Mouse (Mus musculus): ENCODE measurements around the gene Nlk. TPM values are rescaled to one million over a fixed set of nuclear protein-coding genes. Genes with fewer than 3 reads are reported as not detected.

Gene Nlk
- polyA plus RNA-seq, 1 experiment = 44.6 TPM

DNA sequence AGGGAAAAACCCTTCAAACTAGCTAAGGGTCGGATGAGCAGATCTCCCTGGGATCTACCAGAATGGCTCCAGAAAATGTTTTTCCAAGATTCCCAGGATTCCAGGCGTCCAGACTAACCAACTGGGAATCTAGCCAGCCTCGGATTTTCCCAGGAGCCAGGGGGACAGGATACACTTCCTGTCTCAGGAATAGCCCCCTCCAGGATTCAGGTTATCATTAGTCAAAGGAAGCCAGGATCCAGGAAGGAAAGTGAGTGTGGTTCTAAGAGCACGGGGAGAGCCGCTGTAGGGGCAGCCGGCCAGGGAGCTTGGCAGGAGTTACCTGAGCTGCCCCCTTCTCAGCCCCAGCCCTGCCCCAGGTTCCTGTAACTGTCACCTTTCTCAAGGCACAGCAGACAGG, 166.1 kb downstream of the Nlk start:
- 78% methylated on average over 6 of the region's 6 CpGs for WGBS
- H3K4me3 ChIP-seq (replicated peaks; ENCODE audit: control insufficient read depth, low read depth, low read length) = no peak overlapping the region
- H3K4me1 ChIP-seq (ENCODE audit: control insufficient read depth, insufficient read depth, low read length) = no peaks in the 10 kb centered on the region; the same call in 1 of the 2 replicates
- no peak overlapping the region for H3K27ac ChIP-seq (ENCODE audit: control insufficient read depth, insufficient read depth, low read depth, low read length, poor library complexity)
- TF ChIP-seq POLR2A (IDR thresholded peaks at IDR 0.05; ENCODE audit: borderline replicate concordance, control insufficient read depth, low read depth, low read length) = no peak
- TF ChIP-seq CTCF (IDR thresholded peaks at IDR 0.05; ENCODE audit: control insufficient read depth, insufficient read depth, low read length) = no peak

DNA sequence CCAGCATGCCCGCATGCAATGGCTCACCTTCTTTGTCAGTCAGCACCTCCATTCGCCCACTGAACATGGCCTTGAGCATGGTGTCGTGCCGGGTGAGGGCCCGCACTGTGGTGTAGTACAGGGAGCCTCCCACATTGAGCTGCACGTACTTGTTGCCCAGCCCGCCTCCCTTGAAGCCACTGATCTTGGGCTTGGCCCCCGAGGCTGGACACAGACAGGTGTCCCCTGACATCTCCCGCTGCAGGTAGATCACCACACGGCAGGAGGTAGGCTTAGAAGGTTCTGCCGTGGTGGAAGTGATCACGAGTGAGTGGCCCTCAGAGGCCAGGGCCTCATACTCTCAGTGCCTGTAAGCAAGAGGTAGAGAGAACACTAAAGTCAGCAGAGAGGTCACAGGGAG, 167.2 kb downstream of the Nlk start:
- 82% methylated on average over 12 of the region's 12 CpGs for WGBS
- no peak overlapping the region for H3K4me3 ChIP-seq (replicated peaks; ENCODE audit: control insufficient read depth, low read depth, low read length)
- no peak overlapping the region for H3K27ac ChIP-seq (ENCODE audit: control insufficient read depth, insufficient read depth, low read depth, low read length, poor library complexity)
- no peak for TF ChIP-seq POLR2A (IDR thresholded peaks at IDR 0.05; ENCODE audit: borderline replicate concordance, control insufficient read depth, low read depth, low read length)
- no peak for TF ChIP-seq CTCF (IDR thresholded peaks at IDR 0.05; ENCODE audit: control insufficient read depth, insufficient read depth, low read length)
- no peaks in the 10 kb centered on the region; the same call in 1 of the 2 replicates for H3K4me1 ChIP-seq (ENCODE audit: control insufficient read depth, insufficient read depth, low read length)

DNA sequence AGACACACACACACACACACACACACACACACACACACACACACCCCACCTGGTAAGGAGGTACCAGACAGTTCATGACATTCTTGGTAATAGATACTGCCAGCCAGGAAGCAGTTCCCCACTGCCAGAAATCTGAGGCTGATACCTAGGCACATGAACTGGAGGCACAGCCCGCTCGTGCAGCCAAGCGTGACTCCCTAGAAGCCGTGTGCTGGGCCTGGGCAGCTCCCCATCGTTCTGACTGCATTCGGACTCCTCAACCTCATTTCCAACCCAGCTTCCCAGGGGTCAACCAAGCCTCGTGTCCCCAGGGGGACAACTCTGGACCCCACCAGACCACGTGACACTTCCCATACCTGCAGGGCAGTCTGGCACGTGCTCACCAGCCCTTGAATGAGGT, 168.5 kb downstream of the Nlk start:
- no peaks in the 10 kb centered on the region for H3K4me1 ChIP-seq (ENCODE audit: control insufficient read depth, insufficient read depth, low read length)
- TF ChIP-seq CTCF (IDR thresholded peaks at IDR 0.05; ENCODE audit: control insufficient read depth, insufficient read depth, low read length) (no peak), POLR2A (IDR thresholded peaks at IDR 0.05; ENCODE audit: borderline replicate concordance, control insufficient read depth, low read depth, low read length) (no peak)
- H3K4me3 ChIP-seq (replicated peaks; ENCODE audit: control insufficient read depth, low read depth, low read length) = no peak overlapping the region
- no peak overlapping the region for H3K27ac ChIP-seq (ENCODE audit: control insufficient read depth, insufficient read depth, low read depth, low read length, poor library complexity)
- 87% methylated on average over 9 of the region's 9 CpGs for WGBS

DNA sequence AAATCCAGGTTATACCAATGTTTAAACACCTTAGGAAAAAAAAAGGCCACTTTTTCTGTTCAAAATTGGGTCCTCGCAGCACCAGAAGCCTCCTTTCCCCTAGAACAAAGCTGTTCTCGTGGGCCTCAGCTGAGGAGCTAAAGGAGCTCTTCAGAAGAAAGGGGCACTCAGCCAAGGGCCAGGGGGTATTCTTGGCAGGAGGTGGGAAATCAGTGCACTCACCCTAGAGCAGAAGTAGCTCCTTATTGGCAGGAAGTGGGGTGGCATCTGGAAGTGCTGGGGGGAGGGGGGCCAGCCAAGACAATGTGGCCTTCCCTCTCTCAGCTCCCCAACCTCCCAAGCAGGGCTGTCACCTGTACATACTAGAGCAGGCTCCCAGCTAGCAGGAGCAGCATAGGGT, 172.3 kb downstream of the Nlk start:
- H3K4me3 ChIP-seq (replicated peaks; ENCODE audit: control insufficient read depth, low read depth, low read length) = no peak overlapping the region
- WGBS = 49% methylated on average over 2 of the region's 2 CpGs
- no peaks in the 10 kb centered on the region for H3K4me1 ChIP-seq (ENCODE audit: control insufficient read depth, insufficient read depth, low read length)
- H3K27ac ChIP-seq (ENCODE audit: control insufficient read depth, insufficient read depth, low read depth, low read length, poor library complexity) = no peak overlapping the region
- TF ChIP-seq CTCF (IDR thresholded peaks at IDR 0.05; ENCODE audit: control insufficient read depth, insufficient read depth, low read length) (no peak), POLR2A (IDR thresholded peaks at IDR 0.05; ENCODE audit: borderline replicate concordance, control insufficient read depth, low read depth, low read length) (no peak)

DNA sequence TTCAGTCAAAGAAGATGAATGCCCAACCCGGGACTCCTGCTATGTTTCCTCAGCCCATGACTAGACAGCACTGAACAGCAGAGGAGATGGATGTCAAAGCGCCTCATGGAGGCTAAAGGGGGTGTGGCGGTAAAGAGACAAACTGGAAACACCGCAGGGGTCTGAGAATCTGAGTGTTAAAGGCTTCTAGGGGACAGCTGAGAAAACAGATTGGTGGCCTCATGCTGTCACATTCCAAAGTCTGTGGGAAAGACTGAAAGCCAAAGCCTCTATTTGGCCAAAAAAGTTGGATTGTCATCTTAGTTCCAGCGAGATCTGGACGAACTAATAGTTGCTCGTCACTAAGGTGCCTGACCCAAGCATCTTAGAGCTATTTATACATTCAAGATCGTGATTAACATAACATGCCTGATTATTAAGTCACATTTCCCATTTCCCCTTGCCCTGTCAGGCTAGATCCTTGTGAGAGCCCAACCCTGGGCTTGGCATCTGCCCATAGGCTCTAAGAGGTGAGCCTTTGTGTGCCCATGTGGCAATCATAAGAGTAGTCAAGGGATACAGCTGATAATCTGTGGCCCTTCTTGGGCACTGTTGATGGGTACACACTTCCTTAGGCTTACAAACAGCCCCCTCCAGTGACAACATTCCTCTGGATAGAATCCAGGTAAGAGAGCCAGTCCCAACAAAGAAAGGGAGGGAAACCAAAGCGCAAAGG, 173.8 kb downstream of the Nlk start:
- WGBS = 88% methylated on average over 9 of the region's 9 CpGs

DNA sequence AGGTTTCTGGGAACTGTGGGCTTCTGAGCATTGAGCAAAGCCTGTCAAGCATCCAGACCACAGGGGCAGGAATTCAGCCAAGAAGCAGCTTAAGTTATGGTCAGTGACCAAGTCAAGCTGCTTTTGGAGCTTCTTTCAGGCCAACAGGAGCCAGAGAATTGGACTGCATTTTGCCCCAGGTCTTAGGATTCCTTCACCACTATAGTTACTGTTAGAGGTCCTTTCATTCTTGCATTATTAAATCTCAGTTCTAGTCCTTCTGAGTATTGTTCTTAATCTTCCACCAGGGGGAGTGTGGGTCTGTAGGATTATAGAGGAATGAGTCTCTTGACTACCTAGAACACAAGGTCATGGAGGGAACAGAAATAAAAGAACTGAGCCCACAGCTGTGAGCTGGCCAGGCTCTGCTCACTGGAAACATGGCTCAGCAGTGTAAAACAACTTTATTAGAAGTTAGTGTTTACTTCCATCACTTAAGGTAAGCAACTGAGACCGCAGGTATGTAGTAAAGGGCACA, 174.6 kb downstream of the Nlk start:
- Histone ChIP-seq H3K4me3 (replicated peaks; ENCODE audit: control insufficient read depth, low read depth, low read length) (no peak overlapping the region), H3K4me1 (ENCODE audit: control insufficient read depth, insufficient read depth, low read length) (no peaks in the 10 kb centered on the region), H3K27ac (ENCODE audit: control insufficient read depth, insufficient read depth, low read depth, low read length, poor library complexity) (no peak overlapping the region)
- TF ChIP-seq CTCF (IDR thresholded peaks at IDR 0.05; ENCODE audit: control insufficient read depth, insufficient read depth, low read length) = no peak
- TF ChIP-seq POLR2A (IDR thresholded peaks at IDR 0.05; ENCODE audit: borderline replicate concordance, control insufficient read depth, low read depth, low read length) = no peak
- 91% methylated on average over 1 of the region's 1 CpGs for WGBS

More for the DNA sequence above, 173.8 kb downstream of the Nlk start:
- TF ChIP-seq CTCF (IDR thresholded peaks at IDR 0.05; ENCODE audit: control insufficient read depth, insufficient read depth, low read length) = no peak
- TF ChIP-seq POLR2A (IDR thresholded peaks at IDR 0.05; ENCODE audit: borderline replicate concordance, control insufficient read depth, low read depth, low read length) = no peak
- H3K27ac ChIP-seq (ENCODE audit: control insufficient read depth, insufficient read depth, low read depth, low read length, poor library complexity) = no peak overlapping the region
- no peaks in the 10 kb centered on the region for H3K4me1 ChIP-seq (ENCODE audit: control insufficient read depth, insufficient read depth, low read length)
- H3K4me3 ChIP-seq (replicated peaks; ENCODE audit: control insufficient read depth, low read depth, low read length) = no peak overlapping the region

DNA sequence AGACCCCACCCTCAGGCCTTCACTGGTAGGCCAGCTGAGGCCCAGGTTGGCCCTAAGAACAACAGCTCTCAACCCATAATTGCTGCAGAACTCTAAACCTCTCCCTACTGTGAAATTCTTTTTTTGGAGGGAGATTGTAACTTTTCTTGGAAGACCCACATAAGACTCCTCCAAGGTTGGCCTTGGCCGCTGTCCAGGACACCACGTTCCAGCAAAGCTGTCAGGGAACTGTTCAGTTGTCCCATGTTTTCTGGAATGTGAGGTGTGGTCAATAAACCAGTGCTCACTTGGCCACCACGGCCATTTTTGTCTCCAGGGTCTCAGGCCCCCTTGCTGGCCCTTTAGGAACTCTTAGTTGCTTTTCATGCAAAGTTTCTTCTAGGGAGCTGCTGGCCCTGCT, 175.3 kb downstream of the Nlk start:
- Histone ChIP-seq H3K4me3 (replicated peaks; ENCODE audit: control insufficient read depth, low read depth, low read length) (no peak overlapping the region), H3K27ac (ENCODE audit: control insufficient read depth, insufficient read depth, low read depth, low read length, poor library complexity) (no peak overlapping the region), H3K4me1 (ENCODE audit: control insufficient read depth, insufficient read depth, low read length) (no peaks in the 10 kb centered on the region)
- WGBS = 83% methylated on average over 3 of the region's 3 CpGs
- no peak for TF ChIP-seq CTCF (IDR thresholded peaks at IDR 0.05; ENCODE audit: control insufficient read depth, insufficient read depth, low read length)
- no peak for TF ChIP-seq POLR2A (IDR thresholded peaks at IDR 0.05; ENCODE audit: borderline replicate concordance, control insufficient read depth, low read depth, low read length)

DNA sequence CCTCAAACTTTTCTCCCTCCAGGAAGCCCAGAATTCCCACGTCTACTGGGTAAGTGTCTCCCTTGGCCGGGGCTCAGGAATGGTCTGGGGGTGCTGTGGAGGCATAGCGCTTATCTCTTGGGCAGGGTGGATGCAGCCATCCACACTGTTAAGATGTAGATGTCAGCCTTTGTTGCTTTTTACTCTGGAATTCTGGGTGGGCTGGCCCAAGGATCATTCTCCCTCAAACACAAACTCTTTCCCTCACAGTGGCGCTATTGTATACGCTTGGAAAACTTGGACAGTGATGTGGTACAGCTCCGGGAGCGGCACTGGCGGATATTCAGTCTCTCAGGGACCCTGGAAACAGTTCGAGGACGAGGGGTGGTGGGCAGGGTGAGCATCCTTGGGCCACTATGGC, 178.2 kb downstream of the Nlk start:
- TF ChIP-seq CTCF (IDR thresholded peaks at IDR 0.05; ENCODE audit: control insufficient read depth, insufficient read depth, low read length) (no peak), POLR2A (IDR thresholded peaks at IDR 0.05; ENCODE audit: borderline replicate concordance, control insufficient read depth, low read depth, low read length) (no peak)
- WGBS = 89% methylated on average over 10 of the region's 10 CpGs
- no peaks in the 10 kb centered on the region for H3K4me1 ChIP-seq (ENCODE audit: control insufficient read depth, insufficient read depth, low read length)

More for the DNA sequence above, 178.2 kb downstream of the Nlk start:
- H3K27ac ChIP-seq (ENCODE audit: control insufficient read depth, insufficient read depth, low read depth, low read length, poor library complexity) = no peak overlapping the region
- H3K4me3 ChIP-seq (replicated peaks; ENCODE audit: control insufficient read depth, low read depth, low read length) = no peak overlapping the region

Other genes starting within 250 kb of the Nlk start
- gene Slc46a1, start 231.7 kb downstream of the Nlk start, polyA plus RNA-seq (2011; ENCODE audit: insufficient read depth, insufficient read length, low replicate concordance, missing spikeins) = 1.6 TPM in 1 of 2 replicates, not detected in the other
- gene Sarm1, start 199.6 kb downstream of the Nlk start, polyA plus RNA-seq (2011; ENCODE audit: insufficient read depth, insufficient read length, low replicate concordance, missing spikeins) = not detected in 2 replicates
- gene Vtn, start 198.3 kb downstream of the Nlk start, polyA plus RNA-seq (2011; ENCODE audit: insufficient read depth, insufficient read length, low replicate concordance, missing spikeins) = 6.2 and 19.7 TPM in 2 replicates
- gene Sebox, start 193.9 kb downstream of the Nlk start, polyA plus RNA-seq (2011; ENCODE audit: insufficient read depth, insufficient read length, low replicate concordance, missing spikeins) = not detected in 2 replicates
- gene Tmem199, start 185.2 kb downstream of the Nlk start, polyA plus RNA-seq (2011; ENCODE audit: insufficient read depth, insufficient read length, low replicate concordance, missing spikeins) = 6.5 and 16.5 TPM in 2 replicates
- 14.2 and 19.0 TPM in 2 replicates for gene Poldip2, start 185.2 kb downstream of the Nlk start, polyA plus RNA-seq (2011; ENCODE audit: insufficient read depth, insufficient read length, low replicate concordance, missing spikeins)
- 5.4 and 11.7 TPM in 2 replicates for gene Tnfaip1, start 161.0 kb downstream of the Nlk start, polyA plus RNA-seq (2011; ENCODE audit: insufficient read depth, insufficient read length, low replicate concordance, missing spikeins)
- 28.2 and 42.1 TPM in 2 replicates for gene Ift20, start 161.0 kb downstream of the Nlk start, polyA plus RNA-seq (2011; ENCODE audit: insufficient read depth, insufficient read length, low replicate concordance, missing spikeins)
- gene Tmem97, start 146.6 kb downstream of the Nlk start, polyA plus RNA-seq (2011; ENCODE audit: insufficient read depth, insufficient read length, low replicate concordance, missing spikeins) = 16.1 and 27.3 TPM in 2 replicates
- 11.2 and 11.7 TPM in 2 replicates for gene Ccnq, start 54.4 kb upstream of the Nlk start, polyA plus RNA-seq (2011; ENCODE audit: insufficient read depth, insufficient read length, low replicate concordance, missing spikeins)
- 19.0 and 27.0 TPM in 2 replicates for gene Lyrm9, start 129.2 kb upstream of the Nlk start, polyA plus RNA-seq (2011; ENCODE audit: insufficient read depth, insufficient read length, low replicate concordance, missing spikeins)
- not detected in 2 replicates for gene Nos2, start 223.4 kb upstream of the Nlk start, polyA plus RNA-seq (2011; ENCODE audit: insufficient read depth, insufficient read length, low replicate concordance, missing spikeins)

All from bone marrow, adult 2 months (tissue).